Mouse (Mus musculus) MN1 (cell line): ENCODE measurements around the gene Cyp2a4.
"Not testable (repeated sequence)": the region's sequence is repeated elsewhere in the genome, so short reads cannot be mapped to it uniquely, and the experiment has no call there.

Experiments used
- DNase-seq: peaks from one replicate; pipeline ENCODE4 v3.0.0-alpha.2; 2016; ENCODE audit warnings: low spot score

Gene Cyp2a4

DNA sequence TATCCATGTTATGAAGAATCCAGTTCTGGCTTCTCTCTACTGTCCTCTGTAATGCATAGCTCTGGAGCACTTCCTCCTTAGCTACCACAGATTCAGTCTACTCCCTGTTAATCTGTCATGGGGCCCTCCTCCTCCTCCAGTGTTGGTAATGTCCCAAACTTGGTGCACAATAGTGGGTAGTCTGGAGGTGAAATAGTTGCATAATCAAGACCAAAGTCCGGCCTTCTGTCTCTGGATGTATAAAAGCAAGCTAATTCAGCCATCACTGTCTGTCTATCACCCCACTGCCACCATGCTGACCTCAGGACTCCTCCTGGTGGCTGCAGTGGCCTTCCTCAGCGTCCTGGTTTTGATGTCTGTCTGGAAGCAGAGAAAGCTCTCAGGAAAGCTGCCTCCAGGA lies at the start of gene Cyp2a4:
Gene Cyp2a4, plus strand, starts transcription at position 244 of the 400 bp plus-strand sequence.
- DNase-seq, result not testable (repeated sequence)

DNA sequence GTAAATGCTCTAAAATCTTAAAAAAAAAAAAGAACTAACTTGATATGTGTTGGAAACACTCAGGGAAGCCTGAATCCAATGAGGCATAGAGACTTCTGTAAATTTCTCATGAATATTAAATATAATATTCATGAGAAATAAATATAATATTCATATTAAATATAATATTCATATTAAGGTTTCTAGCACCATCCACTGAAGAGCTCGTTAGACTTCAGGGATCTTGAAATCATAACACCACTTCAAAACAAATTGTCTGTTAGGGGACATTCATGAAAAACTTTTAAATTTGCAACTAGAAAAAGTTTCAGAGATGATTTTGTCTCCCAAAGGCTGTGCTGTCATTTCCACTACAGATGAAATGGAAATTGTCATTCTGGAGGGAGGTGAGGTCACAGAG lies 46.9 kb upstream of the Cyp2a4 start, which contains the start of gene Vmn1r184:
Gene Vmn1r184, plus strand, starts transcription at position 301 of the 400 bp plus-strand sequence.
- DNase-seq, result not testable (repeated sequence)

DNA sequence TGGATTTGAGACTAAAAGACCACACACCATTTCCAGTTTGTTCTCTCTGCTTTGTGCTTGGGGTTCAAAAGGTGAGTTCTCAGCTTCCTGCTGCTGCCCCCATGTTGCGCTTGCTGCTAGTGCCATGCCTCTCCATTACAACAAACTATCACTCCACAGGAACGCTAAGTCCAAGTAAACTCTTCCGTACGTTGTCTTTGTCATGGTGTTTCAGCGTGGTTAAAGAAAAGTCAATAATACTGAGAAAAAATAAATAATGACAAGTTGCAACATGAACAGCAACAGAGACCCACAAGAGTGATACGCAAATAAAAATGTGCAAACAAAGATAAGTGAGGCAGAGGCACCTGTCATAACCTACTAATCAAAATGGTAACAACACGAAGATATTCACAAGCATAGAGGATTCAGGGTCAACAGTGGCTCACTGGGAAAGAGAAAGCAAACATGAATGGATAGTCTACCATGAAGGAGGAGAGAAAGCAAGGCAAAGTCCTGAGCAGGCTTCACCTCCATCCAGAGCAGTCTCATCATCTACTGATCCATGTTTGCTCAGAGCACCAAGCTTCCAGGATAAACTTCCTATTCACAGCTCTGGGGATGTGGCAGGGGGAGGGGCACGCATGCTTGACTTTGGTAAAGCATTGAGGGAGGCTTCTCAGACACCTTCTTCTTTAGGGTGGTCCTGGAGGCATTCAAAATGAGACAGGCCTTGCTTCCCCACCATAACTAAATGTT lies 3.4 kb upstream of the Cyp2a4 start:
- not testable (repeated sequence) for DNase-seq

DNA sequence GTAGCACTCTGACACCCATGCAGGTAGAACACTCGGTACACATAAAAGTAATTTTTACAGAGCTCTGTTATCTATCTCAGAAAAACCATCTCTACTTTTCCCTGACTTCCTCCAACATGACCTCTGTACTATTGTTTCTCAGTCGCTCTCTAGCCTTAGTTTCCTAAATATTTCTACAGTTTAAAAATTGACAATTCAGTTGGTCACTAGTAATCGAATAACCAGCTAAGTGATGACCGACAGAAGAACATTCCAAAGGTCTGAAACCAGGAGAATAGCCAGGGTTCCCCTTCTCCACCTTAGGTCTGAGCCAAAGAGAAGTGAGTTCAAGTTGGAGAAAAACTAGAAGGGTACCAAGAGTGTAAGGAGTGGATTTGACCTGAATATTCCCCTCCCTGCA lies 4.8 kb downstream of the Cyp2a4 start:
- not testable (repeated sequence) for DNase-seq

DNA sequence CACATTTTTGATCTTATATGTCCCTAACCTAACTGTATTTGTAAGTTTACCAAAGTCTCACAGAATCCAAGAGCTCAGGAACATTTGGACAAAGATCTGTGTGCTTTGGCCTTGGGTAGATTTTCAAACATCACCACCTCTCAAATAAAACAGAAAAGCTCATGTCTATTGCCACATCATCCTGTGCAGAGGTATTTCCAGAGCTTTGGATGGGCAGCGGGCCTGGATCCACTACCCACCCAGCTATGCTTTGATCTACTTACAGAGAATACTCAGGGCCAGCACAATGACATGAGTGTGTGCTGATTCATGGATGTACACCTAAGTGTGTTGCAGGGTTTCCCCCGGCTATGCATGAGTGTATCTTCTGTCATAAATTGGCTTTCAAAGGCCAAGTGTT lies 8.2 kb downstream of the Cyp2a4 start:
- not testable (repeated sequence) for DNase-seq

DNA sequence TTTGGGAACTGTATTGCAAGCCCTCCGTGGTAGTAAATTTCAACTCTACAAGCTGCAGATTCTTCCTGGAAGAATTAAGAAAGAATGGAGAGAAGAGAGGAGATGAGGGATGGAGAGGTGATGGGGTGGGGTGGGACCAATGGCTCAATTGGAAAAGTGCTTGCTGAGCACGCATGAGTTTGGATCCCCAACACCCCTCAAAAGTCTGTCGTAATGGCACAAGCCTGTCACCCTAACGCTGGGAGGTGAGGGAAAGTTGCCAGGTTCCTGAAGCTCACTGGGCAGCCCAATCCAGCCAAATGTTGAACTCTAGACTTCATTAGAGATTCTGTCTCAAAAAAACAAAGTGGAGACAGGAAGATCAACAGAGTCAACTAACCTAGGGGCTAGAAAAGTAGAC lies 8.8 kb downstream of the Cyp2a4 start:
- DNase-seq, result not testable (repeated sequence)

DNA sequence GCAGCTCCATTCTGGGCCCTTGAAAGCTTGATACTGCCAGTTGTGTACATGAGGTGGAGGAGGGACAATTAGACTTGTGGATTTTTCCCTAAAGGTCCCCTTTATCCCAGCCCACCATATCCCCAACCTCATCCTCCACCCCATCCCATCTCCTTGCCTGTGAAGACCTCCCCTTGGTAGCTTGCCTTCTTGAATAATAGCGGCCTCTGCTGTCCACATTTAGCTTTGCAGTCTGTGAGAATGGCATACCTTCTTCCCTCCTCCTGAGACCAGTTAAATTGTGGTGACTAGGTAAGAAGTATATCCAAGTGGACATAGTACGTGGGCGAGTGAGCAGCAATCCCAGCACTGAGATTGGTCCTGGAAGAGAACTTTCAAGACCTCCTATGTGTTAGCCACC lies 13.4 kb downstream of the Cyp2a4 start:
- not testable (repeated sequence) for DNase-seq

DNA sequence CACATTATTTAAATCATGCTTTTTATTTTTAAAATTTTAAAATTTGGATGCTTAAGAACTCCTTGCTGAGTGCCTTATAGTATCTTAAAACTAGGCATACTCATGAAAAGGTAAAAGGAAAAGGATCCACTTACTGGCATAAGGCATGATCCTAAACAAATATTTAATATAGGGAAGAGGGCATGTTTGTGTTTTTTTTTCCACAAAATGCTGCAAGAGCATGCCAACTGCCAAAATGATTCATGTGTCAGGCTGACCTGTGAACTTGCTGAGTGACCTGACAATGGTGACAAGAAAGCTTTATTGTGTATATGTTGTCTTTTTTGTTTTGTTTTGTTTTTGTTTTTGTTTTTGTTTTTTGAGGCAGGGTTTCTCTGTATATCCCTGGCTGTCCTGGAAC lies 43.2 kb downstream of the Cyp2a4 start:
- DNase-seq, result not testable (repeated sequence)

DNA sequence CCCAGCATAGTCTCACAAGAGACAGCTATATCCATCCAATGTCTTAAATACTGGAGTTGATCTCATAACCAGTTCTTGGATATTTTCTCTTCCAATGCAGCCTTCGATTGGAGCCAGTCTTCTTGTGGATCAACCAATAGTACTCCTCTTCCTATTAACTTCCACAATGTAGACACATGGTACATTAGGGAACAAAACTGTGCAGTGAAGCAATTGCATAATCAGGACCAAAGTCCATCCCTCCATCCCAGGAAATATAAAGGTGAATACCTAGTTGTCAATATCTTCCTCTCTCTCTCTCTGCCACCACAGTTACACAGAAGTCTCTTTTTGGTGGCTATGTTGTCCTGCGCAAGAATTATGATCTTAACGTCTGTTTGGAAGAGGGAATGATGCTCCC lies 45.3 kb downstream of the Cyp2a4 start:
- DNase-seq, result not testable (repeated sequence)

DNA sequence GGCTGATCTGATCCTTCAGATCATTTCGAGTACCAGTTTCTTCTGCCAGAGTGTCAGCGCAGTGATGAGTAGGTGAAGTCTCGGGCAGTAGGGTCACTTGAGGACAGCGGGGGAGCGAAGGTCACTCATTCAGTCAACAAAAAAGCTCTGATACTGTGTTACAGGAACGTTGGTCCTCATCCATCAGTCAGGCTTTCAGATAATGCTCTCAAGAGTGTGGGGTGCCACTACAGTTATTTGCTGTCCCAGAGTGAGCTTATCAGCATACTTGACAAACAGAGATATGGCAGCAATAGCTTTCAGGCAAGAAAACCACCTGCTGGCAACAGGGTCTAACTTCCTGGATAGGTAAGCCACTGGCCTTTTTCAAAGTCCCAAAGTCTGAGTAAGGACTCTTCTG lies 49.8 kb downstream of the Cyp2a4 start:
- DNase-seq, result not testable (repeated sequence)
